Mouse (Mus musculus) C2C12 (cell line): ENCODE data around the gene Uchl4. TPM values are rescaled to one million over a fixed set of nuclear protein-coding genes. Genes with fewer than 3 reads are reported as not detected.
"Not testable (repeated sequence)": the region's sequence is repeated elsewhere in the genome, so short reads cannot be mapped to it uniquely, and the experiment has no call there.

Experiments
- H3K27me3 ChIP-seq: one replicate; pipeline ENCODE4 v1.6.1; 2011; ENCODE audit not compliant: control insufficient read depth, insufficient read depth, insufficient read length
- H3K36me3 ChIP-seq: one replicate; pipeline ENCODE4 v1.6.1; 2011; ENCODE audit not compliant: control insufficient read depth, insufficient read depth
- H3K4me3 ChIP-seq: one replicate; pipeline ENCODE4 v1.5.1; 2011; ENCODE audit warnings: mild to moderate bottlenecking, control low read depth; ENCODE audit not compliant: poor library complexity, insufficient read depth, severe bottlenecking
- H3K79me2 ChIP-seq: one replicate; pipeline ENCODE4 v1.6.1; 2011; ENCODE audit not compliant: control insufficient read depth, insufficient read depth
- H3K79me3 ChIP-seq: one replicate; pipeline ENCODE4 v1.6.1; 2011; ENCODE audit warnings: low read depth, control low read depth
- H3ac ChIP-seq: one replicate; pipeline ENCODE3; 2011; ENCODE audit warnings: low read depth; ENCODE audit not compliant: control insufficient read depth, insufficient read length
- CEBPB ChIP-seq: IDR thresholded peaks from one replicate; pipeline ENCODE4 v1.6.1; 2011; ENCODE audit warnings: low read depth, mild to moderate bottlenecking, control low read depth, moderate library complexity
- CTCF ChIP-seq: IDR thresholded peaks from one replicate; pipeline ENCODE4 v1.5.1; 2011; ENCODE audit not compliant: control insufficient read depth, insufficient read depth, insufficient read length
- FOSL1 ChIP-seq: IDR thresholded peaks from one replicate; pipeline ENCODE4 v1.8.0; 2011; ENCODE audit warnings: mild to moderate bottlenecking, low read length; ENCODE audit not compliant: poor library complexity, insufficient read depth, severe bottlenecking
- MAX ChIP-seq: IDR thresholded peaks from one replicate; pipeline ENCODE4 v1.6.1; 2011; ENCODE audit warnings: mild to moderate bottlenecking, control low read depth
- MYOD1 ChIP-seq: IDR thresholded peaks from one replicate; pipeline ENCODE4 v1.6.1; 2011; ENCODE audit warnings: low read depth; ENCODE audit not compliant: control insufficient read depth, insufficient read length
- MYOG ChIP-seq: IDR thresholded peaks from one replicate; pipeline ENCODE4 v1.6.1; 2011; ENCODE audit not compliant: control insufficient read depth, insufficient read length; ENCODE audit errors: extremely low read depth
- USF1 ChIP-seq: IDR thresholded peaks from one replicate; pipeline ENCODE4 v1.6.1; 2011; ENCODE audit warnings: low read depth, mild to moderate bottlenecking, control low read depth, moderate library complexity
- polyA plus RNA-seq: library from polyadenylated mRNA; unstranded; fragments of >200 nt; fragmentation: generic; extraction: Trizol; gene quantifications from one replicate; pipeline ENCODE4 v1.2.1, GENCODE M21; 2012; ENCODE audit warnings: missing spikeins

The Uchl4 gene
- polyA plus RNA-seq, 1 experiment: 0.42 TPM

DNA sequence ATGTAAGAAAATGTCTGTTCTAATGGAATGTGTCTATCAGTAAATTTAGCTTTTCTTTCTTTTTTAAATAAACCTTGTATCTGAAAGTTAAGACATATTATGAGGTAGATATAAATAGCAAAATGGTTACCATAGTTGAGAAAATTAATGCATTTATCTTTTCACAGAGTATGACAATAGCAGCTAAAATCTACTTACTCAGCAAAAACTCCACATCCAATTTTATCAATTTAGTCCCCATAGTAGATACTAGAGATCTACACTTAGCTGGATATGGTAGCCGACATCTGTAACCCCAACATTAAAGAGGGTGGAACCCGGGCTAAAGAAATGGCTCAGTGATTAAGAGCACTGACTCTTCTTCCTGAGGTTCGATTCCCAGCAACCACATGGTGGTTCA, 21.2 kb downstream of the Uchl4 start:
- no peak overlapping the region for H3ac ChIP-seq
- no peaks in the 10 kb centered on the region for H3K36me3 ChIP-seq
- peaks cover 15% of the 10 kb centered on the region for H3K79me3 ChIP-seq
- H3K79me2 ChIP-seq: peaks cover 21% of the 10 kb centered on the region
- no peak for TF ChIP-seq CEBPB
- no peak for TF ChIP-seq MAX
- TF ChIP-seq CTCF: no peak
- no peak for TF ChIP-seq MYOD1
- no peak for TF ChIP-seq FOSL1
- TF ChIP-seq USF1: no peak
- no peak for TF ChIP-seq MYOG
- H3K27me3 ChIP-seq: no peaks in the 10 kb centered on the region
- H3K4me3 ChIP-seq: no peak overlapping the region

DNA sequence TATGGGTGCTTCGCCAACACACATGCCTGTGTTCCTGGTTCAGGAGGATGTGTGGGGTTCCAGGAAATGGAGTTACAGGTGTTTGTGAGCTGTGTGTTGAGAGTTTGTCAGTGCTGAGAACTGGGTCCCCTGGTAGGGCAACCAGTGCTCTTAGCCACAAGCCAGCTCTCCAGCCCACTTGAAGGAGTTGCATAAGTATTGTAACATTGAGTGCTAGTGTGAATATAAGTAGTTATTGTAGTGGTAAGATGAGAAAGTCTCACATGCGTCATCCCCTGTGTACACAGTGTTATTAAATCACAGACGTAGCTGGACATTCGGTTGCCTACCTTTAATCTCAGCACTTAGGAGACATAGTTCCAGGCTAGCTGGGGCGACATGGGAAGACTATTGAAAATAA, 24.9 kb downstream of the Uchl4 start:
- Histone ChIP-seq H3K79me3 (no peaks in the 10 kb centered on the region), H3K4me3 (no peak overlapping the region), H3K36me3 (no peaks in the 10 kb centered on the region), H3ac (no peak overlapping the region), H3K79me2 (no peaks in the 10 kb centered on the region), H3K27me3 (no peaks in the 10 kb centered on the region)
- no peak for TF ChIP-seq MYOG
- TF ChIP-seq USF1: no peak
- TF ChIP-seq CEBPB: no peak
- TF ChIP-seq MYOD1: no peak

DNA sequence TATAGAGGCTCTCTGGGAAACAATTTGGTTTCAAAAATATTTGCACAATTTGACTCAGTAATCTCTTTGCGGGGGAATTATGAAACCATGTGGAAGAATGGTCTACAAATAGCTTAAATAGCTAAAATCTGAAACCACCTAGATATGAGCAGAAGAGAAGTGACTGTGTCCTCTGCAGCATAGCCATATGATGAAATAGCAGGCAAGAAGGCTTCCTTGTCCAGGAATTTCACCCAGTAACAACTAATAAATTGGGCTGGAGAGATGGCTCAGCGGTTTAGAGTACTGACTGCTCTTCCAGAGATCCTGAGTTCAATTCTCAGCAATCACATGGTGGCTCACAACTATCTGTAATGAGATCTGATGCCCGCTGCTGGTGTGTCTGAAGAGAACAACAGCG, 26.0 kb downstream of the Uchl4 start:
- Histone ChIP-seq H3ac (no peak overlapping the region), H3K4me3 (no peak overlapping the region), H3K27me3 (no peaks in the 10 kb centered on the region), H3K79me2 (no peaks in the 10 kb centered on the region), H3K36me3 (no peaks in the 10 kb centered on the region), H3K79me3 (no peaks in the 10 kb centered on the region)
- peak; percentile 18 for TF ChIP-seq CEBPB
- TF ChIP-seq MAX: no peak

DNA sequence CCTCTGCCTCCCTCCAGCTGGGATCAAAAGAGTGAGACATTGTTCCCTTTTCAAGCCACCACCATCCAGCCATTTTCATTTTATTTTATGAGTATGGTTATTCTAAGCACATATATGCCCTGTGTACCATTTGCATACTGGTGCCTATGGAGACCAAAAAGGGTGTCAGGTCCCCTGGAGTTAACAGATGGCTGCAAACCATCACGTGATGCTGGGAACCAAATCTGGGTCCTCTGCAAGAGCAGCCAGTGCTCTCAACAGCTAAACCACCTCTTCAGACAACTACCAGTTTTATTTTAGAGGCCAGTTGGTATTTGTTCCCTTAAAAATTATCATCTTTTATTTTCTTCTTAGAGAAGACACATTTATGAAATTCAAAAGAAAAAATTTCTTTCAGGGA, 29.8 kb downstream of the Uchl4 start:
- no peaks in the 10 kb centered on the region for H3K79me2 ChIP-seq
- H3ac ChIP-seq: no peak overlapping the region
- H3K79me3 ChIP-seq: no peaks in the 10 kb centered on the region
- no peak for TF ChIP-seq MYOD1
- peak; percentile 54 for TF ChIP-seq USF1
- no peaks in the 10 kb centered on the region for H3K27me3 ChIP-seq
- no peaks in the 10 kb centered on the region for H3K36me3 ChIP-seq
- no peak overlapping the region for H3K4me3 ChIP-seq

DNA sequence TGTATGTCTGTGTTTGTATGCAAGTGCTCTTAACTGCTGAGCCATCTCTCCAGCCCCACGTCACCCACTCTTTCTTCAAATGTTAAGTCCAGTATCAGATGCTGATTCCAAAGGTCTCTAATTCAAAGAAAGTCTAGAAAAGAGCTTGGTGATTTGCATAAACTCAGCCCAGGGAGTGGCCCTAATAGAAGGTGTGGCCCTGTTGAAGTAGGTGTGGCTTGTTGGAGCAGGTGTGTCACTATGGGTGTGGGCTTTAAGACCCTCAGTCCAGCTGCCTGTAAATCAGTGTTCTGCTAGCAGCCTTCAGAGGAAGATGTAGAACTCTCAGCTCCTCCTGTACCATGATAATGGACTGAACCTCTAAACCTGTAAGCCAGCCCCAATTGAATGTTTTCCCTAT, 32.2 kb downstream of the Uchl4 start:
- Histone ChIP-seq H3K27me3 (no peaks in the 10 kb centered on the region), H3K79me3 (no peaks in the 10 kb centered on the region), H3K36me3 (no peaks in the 10 kb centered on the region), H3K4me3 (no peak overlapping the region), H3K79me2 (no peaks in the 10 kb centered on the region), H3ac (no peak overlapping the region)
- TF ChIP-seq CTCF (no peak), MAX (no peak), MYOG (no peak), MYOD1 (no peak), CEBPB (no peak), FOSL1 (no peak), USF1 (no peak)

DNA sequence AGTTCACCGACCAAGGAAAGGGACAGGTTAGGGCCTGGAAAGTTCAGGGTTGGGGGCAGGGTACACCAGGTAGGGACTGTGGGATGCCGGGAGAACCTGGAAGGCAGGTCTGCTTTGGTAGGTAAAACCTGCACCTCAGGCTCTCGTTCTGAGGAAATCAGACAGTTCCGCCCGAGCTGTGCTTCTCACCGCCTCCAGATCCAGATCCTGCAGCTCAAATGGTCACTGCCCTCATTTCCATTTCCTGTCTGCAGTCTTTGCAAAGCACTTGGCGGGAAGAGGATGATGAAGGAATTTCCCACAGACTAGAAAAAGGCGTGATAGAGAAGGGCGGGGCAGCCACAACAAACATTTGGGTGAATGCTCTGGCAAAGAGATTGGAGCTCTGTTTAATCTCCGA, 33.2 kb downstream of the Uchl4 start:
- no peak overlapping the region for H3K4me3 ChIP-seq
- no peaks in the 10 kb centered on the region for H3K79me2 ChIP-seq

DNA sequence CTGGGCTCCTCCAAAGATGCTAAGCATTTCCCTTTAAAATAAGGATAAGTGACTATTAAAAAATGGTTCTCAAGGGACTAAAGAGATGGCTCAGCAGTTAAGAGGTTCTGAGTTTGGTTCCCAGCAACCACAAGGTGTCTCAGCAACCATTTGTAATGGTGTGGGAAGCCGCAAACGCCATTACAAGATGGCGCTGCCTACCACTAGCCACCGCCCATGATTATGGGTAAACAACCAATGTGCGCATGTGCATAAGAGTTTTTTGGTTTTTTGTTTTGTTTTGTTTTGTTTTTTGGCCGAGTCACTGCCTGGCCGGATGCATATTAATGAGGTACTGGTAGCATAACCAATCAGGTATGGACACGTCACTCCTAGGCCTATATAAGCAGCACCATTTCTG, 33.8 kb downstream of the Uchl4 start:
- H3K4me3 ChIP-seq, H3K79me3 ChIP-seq, H3K27me3 ChIP-seq, H3ac ChIP-seq, H3K36me3 ChIP-seq, H3K79me2 ChIP-seq: not testable (repeated sequence)

More for the DNA sequence above, 33.2 kb downstream of the Uchl4 start:
- Histone ChIP-seq H3K27me3 (no peaks in the 10 kb centered on the region), H3ac (no peak overlapping the region), H3K36me3 (no peaks in the 10 kb centered on the region), H3K79me3 (no peaks in the 10 kb centered on the region)
- TF ChIP-seq CEBPB: no peak
- no peak for TF ChIP-seq MAX
- no peak for TF ChIP-seq USF1
- TF ChIP-seq MYOG: no peak
- TF ChIP-seq CTCF: no peak
- no peak for TF ChIP-seq MYOD1
- TF ChIP-seq FOSL1: no peak
